Mouse (Mus musculus) heart, postnatal 36 days (tissue): Measurements from ENCODE around the gene Setd1b. TPM values are rescaled to one million over a fixed set of nuclear protein-coding genes. Genes with fewer than 3 reads are reported as not detected.

ENCODE experiments used
- DNase-seq, 2 experiments: peaks; one replicate each; pipeline ENCODE4 v3.0.0; 2021 to 2022
- intact Hi-C: fragments of 180-260 bp; cut with DNase I; formaldehyde crosslinking; loops from one replicate; pipeline ENCODE4 v1.15.1; 2025
- total RNA-seq, 2 experiments: library from RNA; stranded (reverse); gene quantifications; 2 replicates each; pipeline ENCODE4 v1.2.3; 2021

The Setd1b gene
- total RNA-seq, 2 experiments from 2014 or later = 18.5 to 21.5 TPM

GRCm38 (mm10) chr5:123138953-123139721 lies 2.9 kb upstream of the Setd1b start:
- peak; percentile 86 to 91 for DNase-seq
- intact Hi-C loops = no loop called here

- peak; percentile 41 to 69 for DNase-seq
- intact Hi-C loops = no loop called here
Observed at GRCm38 (mm10) chr5:123139722-123140627, 2.0 kb upstream of the Setd1b start.

GRCm38 (mm10) chr5:123140694-123141554 lies 1.1 kb upstream of the Setd1b start:
- DNase-seq = peak; percentile 91 to 97
- intact Hi-C loops = no loop called here

GRCm38 (mm10) chr5:123141555-123142160 lies 335 bp upstream of the Setd1b start:
- DNase-seq = peak in 1 of 2 experiments; percentile 69
- intact Hi-C loops = no loop called here

GRCm38 (mm10) chr5:123143251-123143970 lies 1.4 kb downstream of the Setd1b start:
- DNase-seq = peak in 1 of 2 experiments; percentile 54
- intact Hi-C loops = no loop called here

GRCm38 (mm10) chr5:123143971-123144745 lies 2.2 kb downstream of the Setd1b start:
- DNase-seq = no peak
- intact Hi-C loops = no loop called here

GRCm38 (mm10) chr5:123144746-123145590 lies 3.0 kb downstream of the Setd1b start:
- intact Hi-C loops = loop anchor here (5.0 kb wide), 1 partner anchor 133 kb away; no protein-coding TSS in a partner anchor
- DNase-seq = no peak

- intact Hi-C loops = loop anchor here (5.0 kb wide), 1 partner anchor 134 kb away; no protein-coding TSS in a partner anchor
- no peak for DNase-seq
Observed at GRCm38 (mm10) chr5:123146357-123146756, 4.4 kb downstream of the Setd1b start.

- DNase-seq = no peak
- intact Hi-C loops = loop anchor here (5.0 kb wide), 1 partner anchor 135 kb away; no protein-coding TSS in a partner anchor
Observed at GRCm38 (mm10) chr5:123147569-123147968, 5.6 kb downstream of the Setd1b start.

- intact Hi-C loops = loop anchor here (2.0 to 5.0 kb wide), 2 partner anchors 83 to 136 kb away; no protein-coding TSS in a partner anchor
- DNase-seq = no peak
Observed at GRCm38 (mm10) chr5:123148073-123148722, 6.2 kb downstream of the Setd1b start.

GRCm38 (mm10) chr5:123149451-123150400 lies 7.7 kb downstream of the Setd1b start:
- intact Hi-C loops = loop anchor here (1.0 to 5.0 kb wide), 4 partner anchors 16 to 137 kb away; no protein-coding TSS in a partner anchor
- DNase-seq = peak; percentile 91 to 95

- intact Hi-C loops = loop anchor here (2.0 kb wide), 1 partner anchor 20 kb away; no protein-coding TSS in a partner anchor
- no peak for DNase-seq
Observed at GRCm38 (mm10) chr5:123150641-123151040, 8.6 kb downstream of the Setd1b start.

- intact Hi-C loops = loop anchor here (2.0 kb wide), 1 partner anchor 20 kb away; no protein-coding TSS in a partner anchor
- peak; percentile 39 for DNase-seq
Observed at GRCm38 (mm10) chr5:123151077-123151476, 9.1 kb downstream of the Setd1b start.

GRCm38 (mm10) chr5:123151707-123152362 lies 9.8 kb downstream of the Setd1b start:
- intact Hi-C loops = loop anchor here (2.0 kb wide), 1 partner anchor 19 kb away; no protein-coding TSS in a partner anchor
- no peak for DNase-seq

GRCm38 (mm10) chr5:123152901-123153300 lies 10.9 kb downstream of the Setd1b start:
- no peak for DNase-seq
- intact Hi-C loops = no loop called here
